Mouse (Mus musculus): ENCODE measurements at regions not wholly inside any gene's neighbourhood (a gene's known extent, or its start where the extent isn't known, plus 50 kb on each side); places are given as distances from the start of the nearest gene placed in this dataset.

GRCm38 (mm10) chr15:59833232-59833631 lies 183.2 kb downstream of the 4933412E24Rik start:
- no peak for DNase-seq

DNA sequence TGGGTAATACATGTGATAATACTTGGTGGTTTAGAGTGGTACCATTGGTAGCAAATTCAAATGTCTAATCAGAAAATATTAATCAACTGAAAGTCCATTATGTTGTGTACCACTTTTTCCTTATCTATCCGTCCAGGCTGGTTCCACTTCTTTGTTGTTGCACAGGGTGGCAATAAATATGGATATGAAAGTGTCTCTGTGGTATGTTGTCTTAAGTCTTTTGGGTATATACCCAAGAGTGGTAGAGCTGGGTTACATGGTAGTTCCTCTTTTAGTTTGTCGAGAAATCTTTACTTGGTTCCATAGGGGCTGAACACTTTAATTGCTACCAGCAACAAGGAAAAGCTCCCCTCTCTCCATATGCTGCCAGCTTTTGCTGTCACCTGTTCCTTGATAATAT lies 184.9 kb downstream of the 4933412E24Rik start:
- no peak for DNase-seq

- DNase-seq, result no peak
Measured at GRCm38 (mm10) chr15:59830553-59831462, 185.6 kb downstream of the 4933412E24Rik start.

- DNase-seq, result peak; percentile 65
Measured at GRCm38 (mm10) chr15:59828421-59828820, 188.0 kb downstream of the 4933412E24Rik start.

- DNase-seq, result peak; percentile 40
Measured at GRCm38 (mm10) chr15:59826164-59826950, 190.1 kb downstream of the 4933412E24Rik start.

GRCm38 (mm10) chr15:59823921-59824320 lies 192.5 kb downstream of the 4933412E24Rik start:
- no peak for DNase-seq

GRCm38 (mm10) chr15:59822995-59823681 lies 193.3 kb downstream of the 4933412E24Rik start:
- DNase-seq, result no peak

DNA sequence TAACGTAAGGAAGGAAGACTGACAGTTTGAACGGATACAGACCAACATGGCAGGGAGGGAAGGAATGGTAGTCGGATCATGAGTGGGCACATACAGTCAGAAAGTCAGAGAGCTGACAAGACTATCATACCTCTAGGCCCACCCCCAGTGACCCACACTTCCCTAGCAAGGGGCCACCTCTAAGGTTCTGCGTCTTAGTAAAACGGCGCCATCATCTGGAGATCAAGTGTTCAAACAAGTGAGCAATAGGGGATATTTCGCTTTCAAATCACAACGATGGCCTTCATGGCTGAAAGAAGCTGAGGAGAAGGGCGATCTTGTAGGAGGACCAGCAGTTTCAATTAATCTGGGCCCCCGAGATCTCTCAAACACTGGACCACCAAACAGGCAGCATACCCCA lies 196.1 kb downstream of the 4933412E24Rik start:
- no peak for DNase-seq

- DNase-seq, result no peak
Measured at GRCm38 (mm10) chr15:59816031-59816430, 200.4 kb downstream of the 4933412E24Rik start.

DNA sequence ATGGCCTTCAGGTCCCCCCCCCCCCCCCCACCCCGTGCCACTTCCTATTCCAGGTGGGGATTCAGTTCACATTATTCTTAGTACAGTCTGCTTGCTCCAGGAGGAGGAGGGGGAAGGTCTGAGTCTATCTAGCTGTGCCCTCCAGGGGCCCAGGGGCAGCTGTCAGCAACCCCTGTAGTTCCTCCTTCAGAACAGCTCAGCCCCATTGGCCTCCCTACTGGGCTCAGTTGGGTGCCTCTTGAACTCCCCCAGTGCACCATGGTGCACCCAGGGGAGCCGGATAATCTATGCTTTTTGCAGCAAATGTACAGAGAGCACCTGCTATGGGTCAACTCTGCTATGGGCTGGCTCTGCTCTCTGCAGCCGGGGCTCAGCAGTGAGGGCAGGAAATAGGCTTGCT lies 204.8 kb downstream of the 4933412E24Rik start:
- DNase-seq, result no peak

DNA sequence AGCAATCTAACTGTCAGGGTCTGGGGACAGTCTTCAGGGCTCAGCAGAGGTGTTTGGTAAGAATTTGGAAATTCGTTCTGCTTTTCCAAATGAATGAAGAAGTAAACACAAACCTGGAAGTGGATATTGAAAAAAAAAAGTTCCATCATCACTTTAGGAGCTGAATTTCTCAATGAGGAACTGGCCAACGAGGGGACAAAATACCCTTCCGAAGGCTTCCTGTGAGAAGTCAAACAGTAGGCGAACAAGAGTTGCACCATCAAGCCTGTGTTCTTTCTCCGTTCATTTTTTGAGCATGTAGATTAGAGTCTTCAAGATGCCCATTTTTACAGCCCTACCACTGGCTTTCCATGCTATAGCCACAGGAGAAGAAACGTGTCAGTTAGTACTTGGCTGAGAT lies 207.1 kb downstream of the 4933412E24Rik start:
- DNase-seq, result no peak

DNA sequence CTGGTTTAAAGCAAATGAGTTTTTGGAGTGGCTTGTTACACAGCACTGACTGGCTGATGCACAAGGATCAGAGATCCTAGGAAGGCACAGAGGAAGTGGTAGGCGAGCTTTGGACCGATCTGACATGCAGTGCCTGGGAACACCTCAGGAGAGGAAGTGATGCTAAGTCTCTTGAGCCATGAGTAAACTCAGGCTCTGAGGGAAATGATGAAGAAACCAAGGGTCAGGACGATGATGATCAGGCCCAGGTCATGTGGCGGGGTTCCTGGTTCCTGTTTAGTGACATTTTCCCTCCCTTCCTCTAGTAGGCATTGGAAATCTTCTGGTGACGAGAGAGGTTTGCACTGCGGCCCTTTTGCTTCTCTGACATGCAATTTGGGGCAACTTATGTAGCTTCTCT lies 208.7 kb downstream of the 4933412E24Rik start:
- DNase-seq, result no peak

GRCm38 (mm10) chr15:59805771-59806170 lies 210.6 kb downstream of the 4933412E24Rik start:
- DNase-seq, result no peak

DNA sequence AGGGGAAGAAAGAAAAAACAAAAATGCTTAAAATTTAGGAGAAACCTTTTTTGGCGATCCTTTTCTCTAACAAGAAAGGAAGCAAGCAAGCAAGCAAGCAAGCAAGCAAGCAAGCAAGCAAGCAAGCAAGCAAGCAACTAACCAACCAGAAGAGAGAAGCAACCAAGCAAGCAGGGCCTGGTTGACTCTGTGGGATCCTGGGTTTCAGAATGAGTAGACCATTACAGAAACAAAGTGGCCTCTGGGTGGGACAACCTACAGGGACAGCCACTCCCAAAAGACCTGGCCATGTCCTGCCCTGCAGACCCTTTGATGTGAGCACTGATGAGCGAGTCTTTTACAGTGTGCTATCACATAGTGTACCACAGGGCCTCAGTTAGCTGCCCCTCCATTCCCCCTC lies 211.6 kb downstream of the 4933412E24Rik start:
- DNase-seq, result no peak

- DNase-seq, result no peak
Measured at GRCm38 (mm10) chr15:59804394-59804793, 212.0 kb downstream of the 4933412E24Rik start.

DNA sequence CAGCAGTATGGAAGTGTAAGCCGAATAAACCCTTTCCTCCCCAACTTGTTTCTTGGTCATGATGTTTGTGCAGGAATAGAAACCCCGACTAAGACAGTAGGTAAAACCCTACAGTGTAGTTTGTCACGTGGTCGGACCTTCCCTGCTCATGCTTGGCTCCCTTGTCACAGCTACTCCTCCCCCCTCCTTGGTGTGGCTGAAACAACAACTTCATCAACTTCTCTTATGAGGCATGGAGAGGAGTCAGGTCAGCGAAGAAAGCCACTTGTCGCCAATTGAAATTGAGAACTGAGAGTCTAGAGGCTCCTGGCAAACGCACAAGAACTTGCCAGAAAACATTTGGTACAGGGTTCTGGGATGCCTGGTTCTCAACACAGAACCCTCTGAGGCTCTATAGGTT lies 214.1 kb downstream of the 4933412E24Rik start:
- no peak for DNase-seq

DNA sequence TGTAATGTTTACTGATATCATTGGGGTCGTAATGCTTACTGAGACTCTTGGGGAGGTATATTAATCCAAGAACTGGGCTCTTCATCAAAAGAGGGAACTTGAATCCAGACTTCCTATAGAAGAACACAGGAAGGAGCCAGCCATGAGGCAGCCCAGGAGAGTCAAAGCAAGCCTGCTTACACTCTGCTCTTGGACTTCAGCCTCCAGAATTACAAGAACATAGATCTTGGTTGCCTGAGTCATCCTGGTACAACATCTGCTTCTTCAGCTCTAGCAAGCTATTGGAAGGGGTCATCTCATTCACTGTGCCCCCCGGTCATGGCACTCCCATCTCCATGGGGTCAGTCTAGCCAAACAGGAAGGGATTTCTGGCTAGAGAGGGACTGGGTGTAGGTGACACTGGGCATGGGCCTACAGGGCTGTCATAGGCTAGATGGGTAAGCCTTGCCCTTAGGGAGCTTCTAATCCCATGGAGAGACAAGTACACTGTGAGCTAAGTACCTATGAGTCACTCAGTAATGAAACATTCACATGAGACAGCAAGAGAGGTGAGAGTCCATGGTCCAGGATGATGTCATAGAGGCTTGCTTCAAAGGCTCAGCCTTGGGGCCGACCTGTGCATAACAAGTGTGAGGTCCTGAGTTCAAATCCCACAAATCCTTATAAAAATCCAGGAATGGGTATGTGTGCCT lies 217.1 kb downstream of the 4933412E24Rik start:
- no peak for DNase-seq

DNA sequence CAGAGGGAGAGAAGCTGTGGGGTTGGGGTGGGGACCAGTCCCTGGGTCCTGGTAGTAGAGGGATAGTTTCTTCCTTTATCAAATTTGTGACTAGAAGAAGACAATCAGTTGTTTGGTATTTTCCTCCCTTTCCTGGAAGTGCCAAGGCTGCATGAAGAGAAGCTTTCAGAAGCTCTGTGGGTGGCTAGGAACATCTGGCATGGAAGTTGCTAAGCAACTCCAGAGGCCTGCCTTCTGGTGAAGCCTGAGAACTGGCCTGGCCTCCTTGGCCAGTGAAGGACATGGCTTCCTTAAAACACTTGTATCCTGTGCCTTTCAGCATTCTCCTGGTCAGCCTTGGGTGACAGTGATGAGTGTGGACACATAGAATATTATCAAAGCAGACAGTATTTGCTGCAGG lies 217.9 kb downstream of the 4933412E24Rik start:
- DNase-seq, result no peak

- DNase-seq, result peak; percentile 26
Measured at GRCm38 (mm10) chr15:59795717-59796116, 220.7 kb downstream of the 4933412E24Rik start.

DNA sequence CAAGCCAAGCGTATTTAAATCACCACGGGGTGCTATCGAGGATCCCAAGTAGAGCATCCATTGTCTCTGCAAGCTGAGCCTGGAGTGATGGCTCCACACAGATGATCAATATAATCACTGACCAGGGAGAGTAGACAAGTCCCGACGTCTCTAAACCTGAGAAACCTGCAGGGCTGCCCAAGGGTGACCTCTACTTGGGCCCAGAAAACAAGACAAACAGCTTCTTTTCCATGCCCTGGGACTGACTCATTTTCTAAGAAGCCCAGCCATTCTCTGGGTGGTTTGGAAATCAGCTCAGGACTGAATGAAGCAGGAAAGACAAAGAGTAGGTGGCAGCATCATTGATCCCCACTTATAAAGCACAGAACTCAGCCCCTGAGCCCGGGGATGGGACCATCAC lies 221.5 kb downstream of the 4933412E24Rik start:
- no peak for DNase-seq

GRCm38 (mm10) chr15:59786706-59787425 lies 229.5 kb downstream of the 4933412E24Rik start:
- DNase-seq, result no peak

- DNase-seq, result no peak
Measured at GRCm38 (mm10) chr15:59785981-59786380, 230.4 kb downstream of the 4933412E24Rik start.
